Mouse (Mus musculus) G1E (cell line): ENCODE measurements at regions not wholly inside any gene's neighbourhood (a gene's known extent, or its start where the extent isn't known, plus 50 kb on each side); places are given as distances from the start of the nearest gene placed in this dataset.

Experiments
- ATAC-seq: 2 replicates; pipeline ENCODE4 v1.8.0; 2016; ENCODE audit warnings: mild to moderate bottlenecking; ENCODE audit not compliant: insufficient number of reproducible peaks, poor library complexity, low FRiP score, severe bottlenecking; ENCODE audit errors: extremely low read depth
- DNase-seq: peaks from one replicate; pipeline ENCODE4 v3.0.0; 2012; ENCODE audit warnings: low spot score
- H3K27me3 ChIP-seq: 2 replicates; pipeline ENCODE4 v1.6.1; 2012; ENCODE audit warnings: mild to moderate bottlenecking, low read length, inconsistent platforms; ENCODE audit not compliant: insufficient read depth
- H3K36me3 ChIP-seq: replicated peaks from 2 replicates; pipeline ENCODE3; 2012; ENCODE audit warnings: mild to moderate bottlenecking, inconsistent platforms
- H3K4me1 ChIP-seq: 2 replicates; pipeline ENCODE4 v1.6.1; 2012; ENCODE audit warnings: low read depth, low read length, inconsistent platforms, mixed read lengths; ENCODE audit not compliant: insufficient read depth
- H3K4me3 ChIP-seq: 2 replicates; pipeline ENCODE4 v1.5.1; 2012; ENCODE audit warnings: low read depth, mild to moderate bottlenecking, inconsistent platforms, low read length, moderate library complexity, mixed read lengths
- H3K9me3 ChIP-seq: replicated peaks from 2 replicates; pipeline ENCODE4 v1.6.1; 2012; ENCODE audit warnings: inconsistent platforms
- CTCF ChIP-seq: IDR thresholded peaks from 2 replicates; pipeline ENCODE4 v1.5.1; 2012; ENCODE audit warnings: low read depth, low read length, inconsistent platforms, mixed read lengths
- GATA1 ChIP-seq: IDR thresholded peaks from 2 replicates; pipeline ENCODE4 v1.6.1; 2012; ENCODE audit warnings: borderline replicate concordance, low read length, inconsistent platforms, mixed read lengths
- GATA2 ChIP-seq: IDR thresholded peaks from 2 replicates; pipeline ENCODE4 v1.6.1; 2012; ENCODE audit warnings: low read depth, low read length, inconsistent platforms, borderline replicate concordance
- POLR2AphosphoS5 ChIP-seq: IDR thresholded peaks from 2 replicates; pipeline ENCODE4 v1.6.1; 2012; ENCODE audit warnings: low read depth, low read length, inconsistent platforms; ENCODE audit not compliant: insufficient replicate concordance
- TAL1 ChIP-seq: conservative IDR thresholded peaks from 2 replicates; pipeline ENCODE4 v1.6.1; 2012; ENCODE audit warnings: low read depth, low read length, inconsistent platforms, mixed read lengths

GRCm38 (mm10) chr6:67186537-67187274, 51.3 kb upstream of the Serbp1 start:
- DNase-seq = no peak
- Histone ChIP-seq H3K4me3 (no peak overlapping the region), H3K27me3 (peaks cover 32% of the 10 kb centered on the region), H3K36me3 (no peaks in the 10 kb centered on the region), H3K9me3 (no peaks in the 10 kb centered on the region), H3K4me1 (peaks cover 7% of the 10 kb centered on the region; the same call in 1 of the 2 replicates)
- no peak for ATAC-seq
- no peak for TF ChIP-seq CTCF
- TF ChIP-seq GATA1 = no peak
- no peak for TF ChIP-seq GATA2
- TF ChIP-seq TAL1 = no peak
- no peak for TF ChIP-seq POLR2AphosphoS5

- no peaks in the 10 kb centered on the region for H3K36me3 ChIP-seq
- DNase-seq (no peak), ATAC-seq (no peak)
- H3K4me1 ChIP-seq = peaks cover 7% of the 10 kb centered on the region; the same call in 1 of the 2 replicates
- peaks cover 27% of the 10 kb centered on the region for H3K27me3 ChIP-seq
- TF ChIP-seq TAL1 (no peak), CTCF (no peak), GATA1 (no peak), GATA2 (no peak), POLR2AphosphoS5 (no peak)
- H3K4me3 ChIP-seq = no peak overlapping the region
- no peaks in the 10 kb centered on the region for H3K9me3 ChIP-seq
Observed at GRCm38 (mm10) chr6:67184662-67185061, 53.3 kb upstream of the Serbp1 start.

- peaks cover 7% of the 10 kb centered on the region; the same call in 1 of the 2 replicates for H3K4me1 ChIP-seq
- DNase-seq = no peak
- no peak for TF ChIP-seq GATA2
- no peak for TF ChIP-seq CTCF
- no peak for TF ChIP-seq TAL1
- TF ChIP-seq GATA1 = no peak
- no peak for TF ChIP-seq POLR2AphosphoS5
- no peaks in the 10 kb centered on the region for H3K9me3 ChIP-seq
- H3K36me3 ChIP-seq = no peaks in the 10 kb centered on the region
- no peak for ATAC-seq
- H3K4me3 ChIP-seq = no peak overlapping the region
- peaks cover 31% of the 10 kb centered on the region for H3K27me3 ChIP-seq
Observed at GRCm38 (mm10) chr6:67183481-67184215, 54.3 kb upstream of the Serbp1 start.

GRCm38 (mm10) chr6:67182453-67182852, 55.5 kb upstream of the Serbp1 start:
- H3K4me3 ChIP-seq = no peak overlapping the region
- no peak for DNase-seq
- H3K9me3 ChIP-seq = no peaks in the 10 kb centered on the region
- H3K27me3 ChIP-seq = peaks cover 31% of the 10 kb centered on the region
- peaks cover 7% of the 10 kb centered on the region; the same call in 1 of the 2 replicates for H3K4me1 ChIP-seq
- TF ChIP-seq GATA1 = no peak
- TF ChIP-seq GATA2 = no peak
- TF ChIP-seq TAL1 = no peak
- TF ChIP-seq CTCF = no peak
- no peak for ATAC-seq
- H3K36me3 ChIP-seq = no peaks in the 10 kb centered on the region

- Histone ChIP-seq H3K27me3 (peaks cover 31% of the 10 kb centered on the region), H3K9me3 (no peaks in the 10 kb centered on the region), H3K4me3 (no peak overlapping the region), H3K36me3 (no peaks in the 10 kb centered on the region), H3K4me1 (peaks cover 6% of the 10 kb centered on the region; the same call in 1 of the 2 replicates)
- TF ChIP-seq POLR2AphosphoS5 = no peak
- no peak for TF ChIP-seq TAL1
- no peak for TF ChIP-seq GATA2
- TF ChIP-seq GATA1 = no peak
- TF ChIP-seq CTCF = no peak
- DNase-seq = no peak
- no peak for ATAC-seq
Observed at GRCm38 (mm10) chr6:67181459-67181858, 56.5 kb upstream of the Serbp1 start.

- ATAC-seq = no peak
- no peak overlapping the region for H3K4me3 ChIP-seq
- TF ChIP-seq GATA1 (no peak), GATA2 (no peak), POLR2AphosphoS5 (no peak), CTCF (no peak), TAL1 (no peak)
- H3K27me3 ChIP-seq = peaks cover 24% of the 10 kb centered on the region
- H3K4me1 ChIP-seq = peaks cover 5% of the 10 kb centered on the region; the same call in 1 of the 2 replicates
- H3K9me3 ChIP-seq = no peaks in the 10 kb centered on the region; the same call in 1 of the 2 replicates
- H3K36me3 ChIP-seq = no peaks in the 10 kb centered on the region
- DNase-seq = no peak
Observed at GRCm38 (mm10) chr6:67179416-67179815, 58.6 kb upstream of the Serbp1 start.
